Mouse (Mus musculus): ENCODE data around the gene Parp14. TPM values are rescaled to one million over a fixed set of nuclear protein-coding genes. Genes with fewer than 3 reads are reported as not detected.
"Not testable (repeated sequence)": the region's sequence is repeated elsewhere in the genome, so short reads cannot be mapped to it uniquely, and the experiment has no call there.

Parp14 gene
- polyA plus RNA-seq, 1 experiment from 2014 or later: 0.17 TPM

- Histone ChIP-seq H3K4me1 (no peaks in the 10 kb centered on the region), H3K9me3 (0 out of 2 replicates have a peak, but pooled peaks cover 3% of the 10 kb centered on the region), H3K4me3 (no peak overlapping the region), H3K36me3 (replicated peaks) (no peaks in the 10 kb centered on the region), H3K27me3 (ENCODE audit: poor library complexity, severe bottlenecking) (no peaks in the 10 kb centered on the region), H3K27ac (no peak overlapping the region)
- WGBS: 96% methylated on average over 3 of the region's 3 CpGs
- no peak for DNase-seq (ENCODE audit: extremely low spot score, low spot score)
Measured at GRCm38 (mm10) chr16:35900541-35900940, 29.2 kb upstream of the Parp14 start.

GRCm38 (mm10) chr16:35894997-35895396 lies 23.7 kb upstream of the Parp14 start:
- Histone ChIP-seq H3K27me3 (ENCODE audit: poor library complexity, severe bottlenecking) (no peaks in the 10 kb centered on the region), H3K4me3 (no peak overlapping the region), H3K27ac (no peak overlapping the region), H3K9me3 (0 out of 2 replicates have a peak, but pooled peaks cover 3% of the 10 kb centered on the region), H3K36me3 (replicated peaks) (no peaks in the 10 kb centered on the region), H3K4me1 (no peaks in the 10 kb centered on the region)
- WGBS: 85% methylated on average over 6 of the region's 6 CpGs
- no peak for DNase-seq (ENCODE audit: extremely low spot score, low spot score)

- H3K36me3 ChIP-seq (replicated peaks); DNase-seq (ENCODE audit: extremely low spot score, low spot score); H3K4me1 ChIP-seq; H3K4me3 ChIP-seq; H3K27me3 ChIP-seq (ENCODE audit: poor library complexity, severe bottlenecking); H3K9me3 ChIP-seq; H3K27ac ChIP-seq: not testable (repeated sequence)
- WGBS: 87% methylated on average over 5 of the region's 5 CpGs
Measured at GRCm38 (mm10) chr16:35891603-35892002, 20.3 kb upstream of the Parp14 start.

- H3K4me1 ChIP-seq: no peaks in the 10 kb centered on the region
- no peak overlapping the region for H3K4me3 ChIP-seq
- H3K27ac ChIP-seq: no peak overlapping the region
- H3K27me3 ChIP-seq (ENCODE audit: poor library complexity, severe bottlenecking): no peaks in the 10 kb centered on the region
- H3K36me3 ChIP-seq (replicated peaks): no peaks in the 10 kb centered on the region
- no peak for DNase-seq (ENCODE audit: extremely low spot score, low spot score)
- WGBS: 80% methylated on average over 3 of the region's 3 CpGs
- no peaks in the 10 kb centered on the region for H3K9me3 ChIP-seq
Measured at GRCm38 (mm10) chr16:35890645-35891044, 19.3 kb upstream of the Parp14 start.

- no peak for DNase-seq (ENCODE audit: extremely low spot score, low spot score)
- no peaks in the 10 kb centered on the region for H3K9me3 ChIP-seq
- no peaks in the 10 kb centered on the region for H3K4me1 ChIP-seq
- no peaks in the 10 kb centered on the region for H3K36me3 ChIP-seq (replicated peaks)
- WGBS: 95% methylated on average over 5 of the region's 5 CpGs
- H3K4me3 ChIP-seq: no peak overlapping the region
- no peak overlapping the region for H3K27ac ChIP-seq
- H3K27me3 ChIP-seq (ENCODE audit: poor library complexity, severe bottlenecking): no peaks in the 10 kb centered on the region
Measured at GRCm38 (mm10) chr16:35888910-35889309, 17.6 kb upstream of the Parp14 start.

- Histone ChIP-seq H3K9me3 (no peaks in the 10 kb centered on the region), H3K4me1 (no peaks in the 10 kb centered on the region), H3K4me3 (no peak overlapping the region), H3K27me3 (ENCODE audit: poor library complexity, severe bottlenecking) (no peaks in the 10 kb centered on the region), H3K36me3 (replicated peaks) (no peaks in the 10 kb centered on the region), H3K27ac (no peak overlapping the region)
- 88% methylated on average over 7 of the region's 7 CpGs for WGBS
- no peak for DNase-seq (ENCODE audit: extremely low spot score, low spot score)
Measured at GRCm38 (mm10) chr16:35888174-35888573, 16.8 kb upstream of the Parp14 start.

GRCm38 (mm10) chr16:35874416-35874815 lies 3.1 kb upstream of the Parp14 start:
- H3K4me1 ChIP-seq: peaks cover 21% of the 10 kb centered on the region
- no peaks in the 10 kb centered on the region for H3K36me3 ChIP-seq (replicated peaks)
- WGBS: 33% methylated on average over 3 of the region's 3 CpGs
- no peak overlapping the region for H3K27ac ChIP-seq
- DNase-seq (ENCODE audit: extremely low spot score, low spot score): no peak
- H3K4me3 ChIP-seq: no peak overlapping the region
- H3K27me3 ChIP-seq (ENCODE audit: poor library complexity, severe bottlenecking): peaks cover 44% of the 10 kb centered on the region
- no peaks in the 10 kb centered on the region for H3K9me3 ChIP-seq

- Histone ChIP-seq H3K9me3 (no peaks in the 10 kb centered on the region), H3K27ac (no peak overlapping the region), H3K27me3 (ENCODE audit: poor library complexity, severe bottlenecking) (peaks cover 51% of the 10 kb centered on the region), H3K36me3 (replicated peaks) (no peaks in the 10 kb centered on the region), H3K4me1 (peaks cover 21% of the 10 kb centered on the region), H3K4me3 (no peak overlapping the region)
- no peak for DNase-seq (ENCODE audit: extremely low spot score, low spot score)
- 37% methylated on average over 14 of the region's 14 CpGs for WGBS
Measured at GRCm38 (mm10) chr16:35872410-35873006, 1.2 kb upstream of the Parp14 start.

GRCm38 (mm10) chr16:35871898-35872297 lies 554 bp upstream of the Parp14 start:
- H3K27ac ChIP-seq: no peak overlapping the region
- H3K36me3 ChIP-seq (replicated peaks): no peaks in the 10 kb centered on the region
- peak overlapping the region; percentile 69 for H3K4me3 ChIP-seq
- peaks cover 51% of the 10 kb centered on the region for H3K27me3 ChIP-seq (ENCODE audit: poor library complexity, severe bottlenecking)
- no peaks in the 10 kb centered on the region for H3K9me3 ChIP-seq
- peaks cover 21% of the 10 kb centered on the region for H3K4me1 ChIP-seq
- DNase-seq (ENCODE audit: extremely low spot score, low spot score): no peak
- WGBS: 24% methylated on average over 12 of the region's 12 CpGs

- Histone ChIP-seq H3K27ac (peak overlapping the region; percentile 76), H3K36me3 (replicated peaks) (no peaks in the 10 kb centered on the region), H3K4me1 (peaks cover 21% of the 10 kb centered on the region), H3K9me3 (no peaks in the 10 kb centered on the region), H3K27me3 (ENCODE audit: poor library complexity, severe bottlenecking) (peaks cover 51% of the 10 kb centered on the region), H3K4me3 (peak overlapping the region; percentile 69)
- peak; percentile 39 for DNase-seq (ENCODE audit: extremely low spot score, low spot score)
- WGBS: 2% methylated on average over 12 of the region's 12 CpGs
Measured at GRCm38 (mm10) chr16:35870581-35871047, 730 bp downstream of the Parp14 start.

GRCm38 (mm10) chr16:35869656-35870055 lies 1.7 kb downstream of the Parp14 start:
- Histone ChIP-seq H3K36me3 (replicated peaks) (no peaks in the 10 kb centered on the region), H3K9me3 (no peaks in the 10 kb centered on the region), H3K4me1 (peaks cover 21% of the 10 kb centered on the region), H3K27me3 (ENCODE audit: poor library complexity, severe bottlenecking) (peaks cover 51% of the 10 kb centered on the region), H3K4me3 (no peak overlapping the region), H3K27ac (no peak overlapping the region)
- 76% methylated on average over 6 of the region's 6 CpGs for WGBS
- no peak for DNase-seq (ENCODE audit: extremely low spot score, low spot score)

GRCm38 (mm10) chr16:35869126-35869525 lies 2.2 kb downstream of the Parp14 start:
- H3K27ac ChIP-seq: no peak overlapping the region
- WGBS: 39% methylated on average over 3 of the region's 3 CpGs
- H3K27me3 ChIP-seq (ENCODE audit: poor library complexity, severe bottlenecking): peaks cover 51% of the 10 kb centered on the region
- no peaks in the 10 kb centered on the region for H3K9me3 ChIP-seq
- H3K36me3 ChIP-seq (replicated peaks): no peaks in the 10 kb centered on the region
- DNase-seq (ENCODE audit: extremely low spot score, low spot score): no peak
- no peak overlapping the region for H3K4me3 ChIP-seq
- peaks cover 21% of the 10 kb centered on the region for H3K4me1 ChIP-seq

- peaks cover 21% of the 10 kb centered on the region for H3K4me1 ChIP-seq
- no peak for DNase-seq (ENCODE audit: extremely low spot score, low spot score)
- peaks cover 40% of the 10 kb centered on the region for H3K27me3 ChIP-seq (ENCODE audit: poor library complexity, severe bottlenecking)
- H3K9me3 ChIP-seq: no peaks in the 10 kb centered on the region
- H3K27ac ChIP-seq: no peak overlapping the region
- no peak overlapping the region for H3K4me3 ChIP-seq
- WGBS: 83% methylated on average over 11 of the region's 11 CpGs
- no peaks in the 10 kb centered on the region for H3K36me3 ChIP-seq (replicated peaks)
Measured at GRCm38 (mm10) chr16:35867726-35868125, 3.6 kb downstream of the Parp14 start.

GRCm38 (mm10) chr16:35862057-35862456 lies 9.3 kb downstream of the Parp14 start:
- no peak overlapping the region for H3K4me3 ChIP-seq
- H3K4me1 ChIP-seq: no peaks in the 10 kb centered on the region
- H3K27ac ChIP-seq: no peak overlapping the region
- H3K36me3 ChIP-seq (replicated peaks): no peaks in the 10 kb centered on the region
- WGBS: 83% methylated on average over 1 of the region's 1 CpGs
- no peak for DNase-seq (ENCODE audit: extremely low spot score, low spot score)
- H3K9me3 ChIP-seq: no peaks in the 10 kb centered on the region
- no peaks in the 10 kb centered on the region for H3K27me3 ChIP-seq (ENCODE audit: poor library complexity, severe bottlenecking)
